Comparison of ENCODE assay signal across 18 mouse cellular contexts in the genomic region with DNA sequence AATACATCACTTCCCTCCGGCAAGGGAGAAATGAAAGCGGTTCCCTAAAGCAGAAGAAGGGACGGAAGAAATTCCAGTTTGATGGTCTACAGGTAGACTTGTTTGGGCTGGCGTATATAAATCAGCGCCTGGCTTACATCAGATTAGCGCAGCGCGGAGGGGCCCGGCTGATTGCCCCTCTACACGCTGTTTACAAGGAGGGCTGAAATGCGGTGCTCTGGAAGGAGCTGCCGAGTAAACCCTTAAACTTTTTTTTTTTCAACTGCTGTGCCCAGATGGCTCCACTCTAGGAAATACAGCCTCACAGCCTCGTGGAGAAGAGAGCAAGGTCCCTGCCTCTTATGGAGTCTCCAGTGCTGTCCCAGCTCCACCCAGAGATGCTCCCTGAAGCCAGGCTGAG.
DNase-seq lines count a peak whose midpoint lies in the region; ATAC-seq and TF ChIP-seq lines count a peak whose summit lies in the region.
"Had no signal": no experiment of that assay in that cellular context is flagged by ENCODE, and none has a peak within 500 bp of the region (broad histone marks: within the 10 kb centered on the region; RNA-seq: fewer than 3 reads in every experiment).

No protein-coding gene starts in this region.

- peaks cover 19% of the 10 kb centered on the region for H3K4me1 ChIP-seq in lung, embryonic 15.5 days
- H3K4me1 ChIP-seq in embryonic facial prominence, embryonic 14.5 days (ENCODE audit: control insufficient read depth, insufficient read depth, low read length) = peaks cover 5% of the 10 kb centered on the region; the same call in 1 of the 2 replicates
- no peaks in the 10 kb centered on the region for H3K4me1 ChIP-seq in intestine, postnatal 0 days (replicated peaks; ENCODE audit: control insufficient read depth, insufficient read depth, low read length)
- peaks cover 6% of the 10 kb centered on the region; the same call in 1 of the 2 replicates for H3K4me1 ChIP-seq in stomach, embryonic 15.5 days
- no peaks in the 10 kb centered on the region for H3K4me1 ChIP-seq in forebrain, embryonic 14.5 days (ENCODE audit: control insufficient read depth, insufficient read depth, low read length)
- H3K4me1 ChIP-seq: forebrain, embryonic 13.5 days; hindbrain, embryonic 15.5 days; liver, embryonic 13.5 days; midbrain, embryonic 12.5 days had no signal

- DNase-seq in lung, postnatal 4 days = no peak
- DNase-seq in embryonic facial prominence, embryonic 14.5 days (ENCODE audit: low spot score) = no peak
- DNase-seq in layer of hippocampus, postnatal 10 days (ENCODE audit: low spot score in 2 of 2) = no peak
- no peak for DNase-seq in forebrain, embryonic 14.5 days (ENCODE audit: low spot score)
- DNase-seq in left cerebral cortex, adult 18-20 months (ENCODE audit: low spot score in 2 of 2) = no peak
- DNase-seq: cerebellum, adult 9-10 months; heart, adult 2 months; heart, postnatal 14 days; liver, embryonic 13.5 days; thymus, postnatal 4 days had no signal

- no peak for TF ChIP-seq CTCF in intestine, postnatal 0 days (IDR thresholded peaks at IDR 0.05; ENCODE audit: low read depth)

- H3K27ac ChIP-seq in lung, embryonic 15.5 days = no peak overlapping the region
- H3K27ac ChIP-seq in embryonic facial prominence, embryonic 14.5 days (replicated peaks; ENCODE audit: low read depth, low read length) = no peak overlapping the region
- no peak overlapping the region for H3K27ac ChIP-seq in intestine, postnatal 0 days (ENCODE audit: low read depth, low read length)
- peak overlapping the region; percentile 23; the same call in 1 of the 2 replicates for H3K27ac ChIP-seq in stomach, embryonic 15.5 days
- no peak overlapping the region for H3K27ac ChIP-seq in forebrain, embryonic 14.5 days (ENCODE audit: low read depth, low read length)
- H3K27ac ChIP-seq: forebrain, embryonic 13.5 days; heart, adult 2 months; hindbrain, embryonic 15.5 days; liver, embryonic 13.5 days; macrophage; midbrain, embryonic 12.5 days had no signal

- no peaks in the 10 kb centered on the region; the same call in 1 of the 2 replicates for H3K27me3 ChIP-seq in lung, embryonic 15.5 days
- peaks cover under 1% of the 10 kb centered on the region; the same call in 1 of the 2 replicates for H3K27me3 ChIP-seq in embryonic facial prominence, embryonic 14.5 days (replicated peaks; ENCODE audit: control insufficient read depth, insufficient read depth, low read length)
- H3K27me3 ChIP-seq in intestine, postnatal 0 days (replicated peaks; ENCODE audit: control insufficient read depth, insufficient read depth, low read length) = no peaks in the 10 kb centered on the region
- H3K27me3 ChIP-seq in stomach, embryonic 15.5 days (replicated peaks) = no peaks in the 10 kb centered on the region
- H3K27me3 ChIP-seq in forebrain, embryonic 14.5 days (replicated peaks; ENCODE audit: control insufficient read depth, insufficient read depth, low read length) = no peaks in the 10 kb centered on the region
- H3K27me3 ChIP-seq: liver, embryonic 13.5 days had no signal

- H3K9ac ChIP-seq in lung, embryonic 15.5 days = peak overlapping the region; percentile 28; the same call in 1 of the 2 replicates
- 0 out of 2 replicates have a peak overlapping the region, but pooled peaks have one; percentile 5 for H3K9ac ChIP-seq in embryonic facial prominence, embryonic 14.5 days (ENCODE audit: low read depth, low read length)
- no peak overlapping the region for H3K9ac ChIP-seq in intestine, postnatal 0 days (ENCODE audit: low read depth, low read length)
- no peak overlapping the region for H3K9ac ChIP-seq in stomach, embryonic 15.5 days
- H3K9ac ChIP-seq in forebrain, embryonic 14.5 days (ENCODE audit: low read length) = no peak overlapping the region
- H3K9ac ChIP-seq: forebrain, embryonic 13.5 days; hindbrain, embryonic 15.5 days; liver, embryonic 13.5 days; midbrain, embryonic 12.5 days had no signal

- peak overlapping the region; percentile 40 for H3K4me2 ChIP-seq in lung, embryonic 15.5 days
- H3K4me2 ChIP-seq in embryonic facial prominence, embryonic 14.5 days (ENCODE audit: low read depth, low read length) = peak overlapping the region; percentile 30; the same call in 1 of the 2 replicates
- H3K4me2 ChIP-seq in intestine, postnatal 0 days (replicated peaks; ENCODE audit: low read depth) = peak overlapping the region; percentile 4; the same call in 1 of the 2 replicates
- peak overlapping the region; percentile 34; the same call in 1 of the 2 replicates for H3K4me2 ChIP-seq in stomach, embryonic 15.5 days
- H3K4me2 ChIP-seq in forebrain, embryonic 14.5 days (ENCODE audit: low read length) = no peak overlapping the region
- H3K4me2 ChIP-seq: forebrain, embryonic 13.5 days; hindbrain, embryonic 15.5 days; liver, embryonic 13.5 days; midbrain, embryonic 12.5 days had no signal

- 26% methylated on average over 13 of the region's 13 CpGs for WGBS in lung, embryonic 15.5 days
- WGBS in embryonic facial prominence, embryonic 14.5 days = 33% methylated on average over 13 of the region's 13 CpGs
- WGBS in intestine, postnatal 0 days = 17% methylated on average over 13 of the region's 13 CpGs
- 16% methylated on average over 13 of the region's 13 CpGs for WGBS in stomach, embryonic 15.5 days
- WGBS in forebrain, embryonic 14.5 days = 61% methylated on average over 13 of the region's 13 CpGs

- H3K9me3 ChIP-seq in lung, embryonic 15.5 days = no peaks in the 10 kb centered on the region
- H3K9me3 ChIP-seq in embryonic facial prominence, embryonic 14.5 days (ENCODE audit: control insufficient read depth, low read length) = no peaks in the 10 kb centered on the region
- no peaks in the 10 kb centered on the region for H3K9me3 ChIP-seq in intestine, postnatal 0 days (ENCODE audit: control insufficient read depth)
- no peaks in the 10 kb centered on the region for H3K9me3 ChIP-seq in stomach, embryonic 15.5 days
- H3K9me3 ChIP-seq in forebrain, embryonic 14.5 days (replicated peaks; ENCODE audit: control insufficient read depth, low read length) = no peaks in the 10 kb centered on the region
- H3K9me3 ChIP-seq: forebrain, embryonic 13.5 days; hindbrain, embryonic 15.5 days; liver, embryonic 13.5 days; midbrain, embryonic 12.5 days had no signal

- ATAC-seq in lung, embryonic 15.5 days (ENCODE audit: borderline replicate concordance, extremely low read depth, low FRiP score, low TSS enrichment) = no peak
- no peak for ATAC-seq in embryonic facial prominence, embryonic 14.5 days (ENCODE audit: low read depth)
- ATAC-seq in intestine, postnatal 0 days = no peak
- ATAC-seq in stomach, embryonic 15.5 days (ENCODE audit: insufficient read depth, low FRiP score, low read depth) = 0 out of 2 replicates have a peak, but pooled peaks have one; percentile 16
- ATAC-seq in forebrain, embryonic 14.5 days = no peak
- ATAC-seq: forebrain, embryonic 13.5 days had no signal

- no peaks in the 10 kb centered on the region for H3K36me3 ChIP-seq in lung, embryonic 15.5 days
- H3K36me3 ChIP-seq in embryonic facial prominence, embryonic 14.5 days (ENCODE audit: control insufficient read depth, insufficient read depth, low read length) = no peaks in the 10 kb centered on the region
- no peaks in the 10 kb centered on the region for H3K36me3 ChIP-seq in intestine, postnatal 0 days (ENCODE audit: control insufficient read depth, insufficient read depth)
- H3K36me3 ChIP-seq in stomach, embryonic 15.5 days = no peaks in the 10 kb centered on the region
- no peaks in the 10 kb centered on the region for H3K36me3 ChIP-seq in forebrain, embryonic 14.5 days (ENCODE audit: control insufficient read depth, insufficient read depth, low read length)
- H3K36me3 ChIP-seq: G1E; hindbrain, embryonic 15.5 days; liver, embryonic 13.5 days; midbrain, embryonic 12.5 days had no signal

- H3K4me3 ChIP-seq in lung, embryonic 15.5 days = peak overlapping the region; percentile 19
- no peak overlapping the region for H3K4me3 ChIP-seq in embryonic facial prominence, embryonic 14.5 days (ENCODE audit: low read depth, low read length)
- H3K4me3 ChIP-seq in intestine, postnatal 0 days (ENCODE audit: low read depth, low read length) = no peak overlapping the region
- H3K4me3 ChIP-seq in stomach, embryonic 15.5 days (replicated peaks) = no peak overlapping the region
- no peak overlapping the region for H3K4me3 ChIP-seq in forebrain, embryonic 14.5 days (ENCODE audit: low read depth, low read length)
- H3K4me3 ChIP-seq: forebrain, embryonic 13.5 days; heart, adult 2 months; hindbrain, embryonic 15.5 days; liver, embryonic 13.5 days; midbrain, embryonic 12.5 days had no signal

Comparison
In these comparisons a context has a peak if more than half of its experiments do, and no peak if none do; other contexts are left out.
1. H3K9ac ChIP-seq: peak in lung, embryonic 15.5 days (single experiment) and embryonic facial prominence, embryonic 14.5 days (single experiment); none in intestine, postnatal 0 days (single experiment), stomach, embryonic 15.5 days (single experiment) and forebrain, embryonic 14.5 days (single experiment).